Comparison of ENCODE assay signal across 15 mouse cellular contexts in the genomic region with DNA sequence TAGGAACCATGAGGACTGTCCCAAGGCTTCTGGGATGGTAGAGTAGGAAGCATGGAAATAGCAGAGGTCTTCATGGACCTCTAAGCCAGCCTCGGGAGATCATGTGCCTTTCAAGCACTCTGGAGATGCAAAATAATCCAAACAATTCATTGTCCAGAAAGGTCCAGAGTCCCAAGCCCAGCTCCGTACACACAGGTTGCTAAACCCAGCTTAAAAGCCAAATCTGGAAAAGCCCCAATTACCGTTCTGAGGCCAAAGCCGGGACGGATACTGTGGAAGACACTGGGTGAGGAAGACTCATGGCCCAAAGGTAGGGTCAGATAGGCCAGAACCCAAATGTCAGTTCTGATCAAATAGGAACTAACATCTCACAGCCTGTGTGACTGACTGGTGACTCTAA. TPM values are rescaled to one million over a fixed set of nuclear protein-coding genes. Genes with fewer than 3 reads are reported as not detected.
DNase-seq lines count a peak whose midpoint lies in the region; ATAC-seq and TF ChIP-seq lines count a peak whose summit lies in the region.
"Had no signal": no experiment of that assay in that cellular context is flagged by ENCODE, and none has a peak within 500 bp of the region (broad histone marks: within the 10 kb centered on the region; RNA-seq: fewer than 3 reads in every experiment).

No protein-coding gene starts in this region.

- no peaks in the 10 kb centered on the region for H3K9me3 ChIP-seq in heart, embryonic 14.5 days (ENCODE audit: control insufficient read depth, low read length)
- H3K9me3 ChIP-seq in heart, embryonic 12.5 days (replicated peaks): no peaks in the 10 kb centered on the region
- no peaks in the 10 kb centered on the region for H3K9me3 ChIP-seq in midbrain, embryonic 10.5 days (replicated peaks)
- no peaks in the 10 kb centered on the region for H3K9me3 ChIP-seq in midbrain, postnatal 0 days (ENCODE audit: low read length)
- H3K9me3 ChIP-seq in kidney, embryonic 14.5 days (ENCODE audit: control insufficient read depth, low read length): no peaks in the 10 kb centered on the region
- no peaks in the 10 kb centered on the region for H3K9me3 ChIP-seq in midbrain, embryonic 14.5 days (ENCODE audit: control insufficient read depth, low read length)
- H3K9me3 ChIP-seq: G1E; liver, embryonic 15.5 days had no signal

- no peaks in the 10 kb centered on the region for H3K27me3 ChIP-seq in heart, embryonic 14.5 days (ENCODE audit: control insufficient read depth, insufficient read depth, low read length)
- H3K27me3 ChIP-seq in heart, embryonic 12.5 days (replicated peaks): no peaks in the 10 kb centered on the region
- peaks cover 35% of the 10 kb centered on the region for H3K27me3 ChIP-seq in midbrain, embryonic 10.5 days (ENCODE audit: low read depth, poor library complexity, severe bottlenecking)
- no peaks in the 10 kb centered on the region for H3K27me3 ChIP-seq in midbrain, postnatal 0 days (ENCODE audit: insufficient read depth, low read length)
- H3K27me3 ChIP-seq in kidney, embryonic 14.5 days (ENCODE audit: control insufficient read depth, insufficient read depth, low read length): no peaks in the 10 kb centered on the region
- H3K27me3 ChIP-seq in midbrain, embryonic 14.5 days (ENCODE audit: control insufficient read depth, insufficient read depth, low read length): no peaks in the 10 kb centered on the region
- H3K27me3 ChIP-seq: liver, embryonic 15.5 days had no signal

- no peak for TF ChIP-seq CTCF in midbrain, postnatal 0 days (IDR thresholded peaks at IDR 0.05)

- H3K27ac ChIP-seq in heart, embryonic 14.5 days (replicated peaks in 1 of 2; ENCODE audit: control insufficient read depth in 1 of 2, insufficient read depth in 1 of 2, low read depth in 2 of 2, low read length in 2 of 2): peak overlapping the region in 1 of 2 experiments; percentile 63; a peak in 1 of 4 replicates
- no peak overlapping the region for H3K27ac ChIP-seq in heart, embryonic 12.5 days (ENCODE audit: poor library complexity, severe bottlenecking)
- peak overlapping the region; percentile 89 for H3K27ac ChIP-seq in midbrain, embryonic 10.5 days (replicated peaks)
- H3K27ac ChIP-seq in midbrain, postnatal 0 days (ENCODE audit: low read depth, low read length): no peak overlapping the region
- H3K27ac ChIP-seq in kidney, embryonic 14.5 days (ENCODE audit: low read depth, low read length): peak overlapping the region; percentile 43; the same call in 1 of the 2 replicates
- H3K27ac ChIP-seq in midbrain, embryonic 14.5 days (replicated peaks; ENCODE audit: low read depth, low read length): peak overlapping the region; percentile 62
- H3K27ac ChIP-seq: liver, embryonic 15.5 days had no signal

- H3K4me2 ChIP-seq in heart, embryonic 14.5 days (ENCODE audit: low read length): no peak overlapping the region
- no peak overlapping the region for H3K4me2 ChIP-seq in heart, embryonic 12.5 days
- no peak overlapping the region for H3K4me2 ChIP-seq in midbrain, postnatal 0 days (ENCODE audit: low read depth, low read length, poor library complexity, severe bottlenecking)
- H3K4me2 ChIP-seq in kidney, embryonic 14.5 days (replicated peaks; ENCODE audit: low read depth, low read length): no peak overlapping the region
- no peak overlapping the region for H3K4me2 ChIP-seq in midbrain, embryonic 14.5 days (ENCODE audit: low read length)
- H3K4me2 ChIP-seq: heart, embryonic 11.5 days; liver, embryonic 15.5 days had no signal

- no peaks in the 10 kb centered on the region for H3K36me3 ChIP-seq in heart, embryonic 14.5 days (ENCODE audit: control insufficient read depth, insufficient read depth, low read length)
- no peaks in the 10 kb centered on the region for H3K36me3 ChIP-seq in heart, embryonic 12.5 days
- peaks cover 40% of the 10 kb centered on the region for H3K36me3 ChIP-seq in midbrain, embryonic 10.5 days
- H3K36me3 ChIP-seq in midbrain, postnatal 0 days (ENCODE audit: insufficient read depth, low read length): no peaks in the 10 kb centered on the region
- no peaks in the 10 kb centered on the region for H3K36me3 ChIP-seq in kidney, embryonic 14.5 days (ENCODE audit: control insufficient read depth, insufficient read depth, low read length)
- H3K36me3 ChIP-seq in midbrain, embryonic 14.5 days (ENCODE audit: control insufficient read depth, insufficient read depth, low read length): no peaks in the 10 kb centered on the region
- H3K36me3 ChIP-seq: G1E; liver, embryonic 15.5 days had no signal

- ATAC-seq in heart, embryonic 14.5 days (ENCODE audit: insufficient number of reproducible peaks, insufficient read depth, low FRiP score, low read depth): no peak
- ATAC-seq in heart, embryonic 12.5 days (ENCODE audit: insufficient number of reproducible peaks, low FRiP score): no peak
- ATAC-seq in midbrain, postnatal 0 days (ENCODE audit: low FRiP score): no peak
- no peak for ATAC-seq in kidney, embryonic 14.5 days (ENCODE audit: low FRiP score, low TSS enrichment)
- no peak for ATAC-seq in midbrain, embryonic 14.5 days (ENCODE audit: low FRiP score, low TSS enrichment)

- peak overlapping the region; percentile 23; the same call in 1 of the 2 replicates for H3K9ac ChIP-seq in heart, embryonic 14.5 days (ENCODE audit: low read length)
- no peak overlapping the region for H3K9ac ChIP-seq in heart, embryonic 12.5 days
- H3K9ac ChIP-seq in midbrain, postnatal 0 days (replicated peaks; ENCODE audit: low read length, poor library complexity, severe bottlenecking): no peak overlapping the region
- no peak overlapping the region for H3K9ac ChIP-seq in kidney, embryonic 14.5 days (ENCODE audit: low read depth, low read length)
- H3K9ac ChIP-seq in midbrain, embryonic 14.5 days (replicated peaks; ENCODE audit: low read length): no peak overlapping the region
- H3K9ac ChIP-seq: liver, embryonic 15.5 days had no signal

- no peak overlapping the region for H3K4me3 ChIP-seq in heart, embryonic 14.5 days (ENCODE audit: control insufficient read depth in 1 of 2, insufficient read depth in 1 of 2, low read depth in 1 of 2, low read length in 2 of 2)
- H3K4me3 ChIP-seq in heart, embryonic 12.5 days: no peak overlapping the region
- H3K4me3 ChIP-seq in midbrain, embryonic 10.5 days: 0 out of 2 replicates have a peak overlapping the region, but pooled peaks have one; percentile 34
- H3K4me3 ChIP-seq in midbrain, postnatal 0 days (ENCODE audit: low read depth, low read length): no peak overlapping the region
- no peak overlapping the region for H3K4me3 ChIP-seq in kidney, embryonic 14.5 days (ENCODE audit: low read length)
- H3K4me3 ChIP-seq in midbrain, embryonic 14.5 days (replicated peaks; ENCODE audit: low read depth, low read length): no peak overlapping the region
- H3K4me3 ChIP-seq: liver, embryonic 15.5 days had no signal

- peaks cover 82 to 96% of the 10 kb centered on the region in 2 experiments for H3K4me1 ChIP-seq in heart, embryonic 14.5 days (ENCODE audit: control insufficient read depth in 2 of 2, insufficient read depth in 2 of 2, low read length in 2 of 2)
- peaks cover 100% of the 10 kb centered on the region for H3K4me1 ChIP-seq in heart, embryonic 12.5 days (replicated peaks)
- H3K4me1 ChIP-seq in midbrain, embryonic 10.5 days: peaks cover 100% of the 10 kb centered on the region
- peaks cover 19% of the 10 kb centered on the region for H3K4me1 ChIP-seq in midbrain, postnatal 0 days (ENCODE audit: insufficient read depth, low read length)
- peaks cover 91% of the 10 kb centered on the region for H3K4me1 ChIP-seq in kidney, embryonic 14.5 days (ENCODE audit: control insufficient read depth, insufficient read depth, low read length)
- H3K4me1 ChIP-seq in midbrain, embryonic 14.5 days (ENCODE audit: control insufficient read depth, insufficient read depth, low read length): peaks cover 68% of the 10 kb centered on the region
- H3K4me1 ChIP-seq: liver, embryonic 15.5 days had no signal

- 88% methylated on average over 5 of the region's 5 CpGs for WGBS in heart, embryonic 14.5 days
- 83% methylated on average over 5 of the region's 5 CpGs for WGBS in heart, embryonic 12.5 days
- 52% methylated on average over 5 of the region's 5 CpGs for WGBS in midbrain, embryonic 10.5 days
- WGBS in midbrain, postnatal 0 days: 82% methylated on average over 5 of the region's 5 CpGs
- 54% methylated on average over 5 of the region's 5 CpGs for WGBS in kidney, embryonic 14.5 days
- 65% methylated on average over 5 of the region's 5 CpGs for WGBS in midbrain, embryonic 14.5 days

- DNase-seq in midbrain, embryonic 10.5 days (ENCODE audit: low spot score): no peak
- no peak for DNase-seq in midbrain, postnatal 0 days (ENCODE audit: low spot score)
- no peak for DNase-seq in midbrain, embryonic 14.5 days
- no peak for DNase-seq in frontal cortex, postnatal 14 days (ENCODE audit: low spot score in 2 of 2)
- DNase-seq: adrenal gland, postnatal 14 days; gastrocnemius, postnatal 10 days; layer of hippocampus, adult 9-11 months; lung, postnatal 36 days; right cerebral cortex, postnatal 14 days had no signal

RNA-seq across cellular contexts. Expression of a gene that starts 36.8 kb away (rescaled TPM):
- polyA plus RNA-seq in heart, embryonic 14.5 days (2014; fragmentation: Nextera tagmentation; extraction: Ambion mirVana): 41.9 and 46.3 TPM in 2 replicates
- 66.1 and 67.6 TPM in 2 replicates for polyA plus RNA-seq in heart, embryonic 12.5 days (2016; fragmentation: Nextera tagmentation; extraction: Ambion mirVana)
- polyA plus RNA-seq in midbrain, embryonic 10.5 days (2016; fragmentation: Nextera tagmentation; extraction: Ambion mirVana): 174 and 175 TPM in 2 replicates
- total RNA-seq in midbrain, postnatal 0 days (2014; rRNA removed): 37.7 and 38.9 TPM in 2 replicates
- polyA plus RNA-seq in midbrain, postnatal 0 days (2015; fragmentation: Nextera tagmentation; extraction: Ambion mirVana): 21.2 and 24.1 TPM in 2 replicates
- 42.0 and 55.6 TPM in 2 replicates for polyA plus RNA-seq in kidney, embryonic 14.5 days (2014; fragmentation: Nextera tagmentation; extraction: Ambion mirVana)
- polyA plus RNA-seq in midbrain, embryonic 14.5 days (2014; fragmentation: Nextera tagmentation; extraction: Ambion mirVana): 33.9 and 38.5 TPM in 2 replicates
- total RNA-seq: G1E had no signal
- polyA plus RNA-seq: G1E had no signal

Comparison
In these comparisons a context has a peak if more than half of its experiments do, and no peak if none do; other contexts are left out.
1. H3K27ac ChIP-seq: peak in midbrain, embryonic 10.5 days (single experiment), kidney, embryonic 14.5 days (single experiment) and midbrain, embryonic 14.5 days (single experiment); none in heart, embryonic 12.5 days (single experiment) and midbrain, postnatal 0 days (single experiment).